Mouse (Mus musculus): ENCODE results near the gene Rpl9.

Gene Rpl9

GRCm38 (mm10) chr5:65390648-65391644, at the start of gene Rpl9, which contains the start of gene Lias:
Gene Rpl9, minus strand, starts transcription at chr5:65391444.
Gene Lias, plus strand, starts transcription at chr5:65391497.
- peak; percentile 98 for DNase-seq

GRCm38 (mm10) chr5:65438041-65438440, 46.8 kb upstream of the Rpl9 start:
- no peak for DNase-seq

- peak; percentile 99 for DNase-seq
Observed at GRCm38 (mm10) chr5:65435806-65436561, 44.7 kb upstream of the Rpl9 start, which contains the start of gene Ugdh. Gene Ugdh, minus strand, starts transcription at chr5:65435949.

GRCm38 (mm10) chr5:65435363-65435805, 44.1 kb upstream of the Rpl9 start:
- DNase-seq = no peak

GRCm38 (mm10) chr5:65434471-65435362, 43.5 kb upstream of the Rpl9 start:
- DNase-seq = no peak

- DNase-seq = no peak
Observed at GRCm38 (mm10) chr5:65429441-65429840, 38.2 kb upstream of the Rpl9 start.

- peak; percentile 67 for DNase-seq
Observed at GRCm38 (mm10) chr5:65428321-65428720, 37.1 kb upstream of the Rpl9 start.

- DNase-seq = no peak
Observed at GRCm38 (mm10) chr5:65425251-65425650, 34.0 kb upstream of the Rpl9 start.

GRCm38 (mm10) chr5:65424215-65424614, 33.0 kb upstream of the Rpl9 start:
- peak; percentile 81 for DNase-seq

GRCm38 (mm10) chr5:65422803-65423202, 31.6 kb upstream of the Rpl9 start:
- peak; percentile 68 for DNase-seq

- DNase-seq = no peak
Observed at GRCm38 (mm10) chr5:65420822-65421221, 29.6 kb upstream of the Rpl9 start.

- no peak for DNase-seq
Observed at GRCm38 (mm10) chr5:65419136-65419535, 27.9 kb upstream of the Rpl9 start.

- DNase-seq = no peak
Observed at GRCm38 (mm10) chr5:65415653-65416458, 24.6 kb upstream of the Rpl9 start.

GRCm38 (mm10) chr5:65407989-65408388, 16.7 kb upstream of the Rpl9 start:
- DNase-seq = no peak

GRCm38 (mm10) chr5:65401251-65401994, 10.2 kb upstream of the Rpl9 start:
- DNase-seq = peak; percentile 94

GRCm38 (mm10) chr5:65394425-65394824, 3.2 kb upstream of the Rpl9 start:
- no peak for DNase-seq

- DNase-seq = no peak
Observed at GRCm38 (mm10) chr5:65391753-65392152, 509 bp upstream of the Rpl9 start.

GRCm38 (mm10) chr5:65387008-65387867, 4.0 kb downstream of the Rpl9 start:
- DNase-seq = no peak

GRCm38 (mm10) chr5:65385704-65386103, 5.5 kb downstream of the Rpl9 start:
- no peak for DNase-seq

GRCm38 (mm10) chr5:65374746-65375145, 16.5 kb downstream of the Rpl9 start:
- DNase-seq = no peak

All from kidney, adult 9 months (tissue).